Mouse (Mus musculus): ENCODE measurements around the gene Ago3. TPM values are rescaled to one million over a fixed set of nuclear protein-coding genes. Genes with fewer than 3 reads are reported as not detected.
A peak's percentile ranks its signal among the peaks of the same experiment; 100 is the strongest.

The Ago3 gene
- total and polyA plus RNA-seq, 3 experiments = 7.3 to 7.9 TPM; not detected in 1

DNA sequence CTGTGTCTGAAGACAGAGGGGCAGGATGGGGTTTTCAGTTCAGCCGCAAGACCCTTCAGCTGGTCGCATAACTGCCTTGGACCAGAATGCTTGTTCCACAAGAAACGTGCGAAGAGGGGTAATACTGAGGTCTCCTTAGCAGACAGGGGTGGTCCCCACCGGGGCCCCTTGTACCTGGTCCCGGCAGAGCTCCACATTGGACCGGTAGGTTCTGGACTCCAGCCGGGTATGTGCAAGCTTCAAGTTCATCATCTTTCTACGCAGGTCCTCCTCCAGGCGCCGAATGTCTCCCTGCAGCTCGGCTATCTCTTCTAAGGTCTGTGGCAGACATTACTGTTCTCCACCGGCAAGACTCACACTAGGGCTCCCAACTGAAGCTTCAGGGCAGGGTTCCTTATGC is 106.7 kb downstream of the Ago3 start:
- H3K79me2 ChIP-seq (ENCODE audit: control insufficient read depth, insufficient read depth, low read length, poor library complexity) = peaks cover 14% of the 10 kb centered on the region
- no peaks in the 10 kb centered on the region for H3K27me3 ChIP-seq (ENCODE audit: control insufficient read depth in 1 of 2, insufficient read depth in 2 of 2, low read length in 2 of 2)
- no peak overlapping the region for H3K4me3 ChIP-seq (ENCODE audit: control insufficient read depth in 1 of 2, insufficient read depth in 1 of 2, low read depth in 2 of 2, low read length in 2 of 2)
- no peak overlapping the region for H3K27ac ChIP-seq (ENCODE audit: control insufficient read depth, low read depth, low read length)
- no peak for DNase-seq (ENCODE audit: low read depth, low spot score)
- peaks cover 3 to 6% of the 10 kb centered on the region in 2 experiments; a peak in 1 of 4 replicates for H3K4me1 ChIP-seq (ENCODE audit: control insufficient read depth in 1 of 2, insufficient read depth in 2 of 2, low read length in 2 of 2)
- no peaks in the 10 kb centered on the region for H3K9me3 ChIP-seq (replicated peaks; ENCODE audit: insufficient read depth, low read length)
- H3K9ac ChIP-seq (ENCODE audit: control insufficient read depth, low read depth, low read length, poor library complexity, severe bottlenecking) = no peak overlapping the region
- TF ChIP-seq CHD1 (IDR thresholded peaks at IDR 0.05; ENCODE audit: low read depth, low read length) (no peak), ZMIZ1 (IDR thresholded peaks at IDR 0.05; ENCODE audit: low read depth, low read length) (no peak), POLR2AphosphoS2 (IDR thresholded peaks at IDR 0.05; ENCODE audit: low read length) (no peak), UBTF (IDR thresholded peaks at IDR 0.05; ENCODE audit: borderline replicate concordance, insufficient read depth, low read depth, low read length) (no peak), SIN3A (IDR thresholded peaks at IDR 0.05; ENCODE audit: low read length) (no peak), ELF1 (IDR thresholded peaks at IDR 0.05; ENCODE audit: low read depth, low read length) (no peak), ZKSCAN1 (IDR thresholded peaks at IDR 0.05; ENCODE audit: low read depth, low read length) (no peak), MXI1 (IDR thresholded peaks at IDR 0.05; ENCODE audit: low read depth, low read length) (no peak), GATA1 (IDR thresholded peaks at IDR 0.05; ENCODE audit: low read depth, low read length) (no peak)
- peaks cover 0 to 4% of the 10 kb centered on the region in 2 experiments; a peak in 2 of 4 replicates for H3K36me3 ChIP-seq (ENCODE audit: control insufficient read depth in 1 of 2, insufficient read depth in 2 of 2, low read length in 2 of 2)

DNA sequence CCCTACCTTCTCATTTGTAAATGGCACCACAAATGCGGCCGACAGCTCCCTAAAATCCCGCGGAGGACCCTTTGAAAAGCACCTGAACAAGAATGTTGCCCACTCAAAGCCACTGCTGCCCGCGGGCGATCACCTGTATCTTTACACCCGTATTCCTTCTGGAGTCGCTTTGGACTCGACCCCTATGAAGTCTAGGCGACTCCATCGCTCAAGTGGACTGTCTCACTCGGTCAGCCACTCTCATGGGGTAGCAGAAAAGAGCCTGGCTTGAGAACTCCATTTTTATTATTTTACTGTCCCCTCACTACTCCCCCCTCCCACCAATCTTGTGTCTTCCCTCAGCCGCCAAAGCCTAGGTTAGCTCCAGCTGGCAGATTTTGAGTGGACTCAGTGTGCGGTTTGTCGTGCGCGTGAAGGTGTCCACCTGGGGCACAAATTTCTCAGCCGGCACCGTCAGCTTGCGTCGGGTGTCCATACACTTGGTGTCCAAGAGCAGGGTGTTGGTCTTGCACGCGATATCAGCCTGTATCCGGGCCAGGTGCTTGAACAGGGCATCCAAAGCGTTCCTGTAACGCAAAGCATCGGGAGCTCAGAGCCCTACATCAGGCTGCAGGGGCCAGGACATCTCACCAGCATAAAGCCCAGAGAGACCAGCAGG is 107.4 kb downstream of the Ago3 start:
- no peak for TF ChIP-seq MAZ (IDR thresholded peaks at IDR 0.05; ENCODE audit: low read depth, low read length)
- no peak for TF ChIP-seq POLR2AphosphoS2 (IDR thresholded peaks at IDR 0.05; ENCODE audit: low read length)
- no peak for TF ChIP-seq JUND (IDR thresholded peaks at IDR 0.05; ENCODE audit: low read depth, low read length)
- no peak for TF ChIP-seq USF1 (IDR thresholded peaks at IDR 0.05; ENCODE audit: low read depth, low read length)
- DNase-seq (ENCODE audit: low read depth, low spot score) = no peak
- Histone ChIP-seq H3K27ac (ENCODE audit: control insufficient read depth, low read depth, low read length) (no peak overlapping the region), H3K27me3 (ENCODE audit: control insufficient read depth in 1 of 2, insufficient read depth in 2 of 2, low read length in 2 of 2) (no peaks in the 10 kb centered on the region), H3K36me3 (ENCODE audit: control insufficient read depth in 1 of 2, insufficient read depth in 2 of 2, low read length in 2 of 2) (peaks cover 0 to 4% of the 10 kb centered on the region in 2 experiments; a peak in 2 of 4 replicates), H3K9ac (ENCODE audit: control insufficient read depth, low read depth, low read length, poor library complexity, severe bottlenecking) (no peak overlapping the region), H3K4me3 (ENCODE audit: control insufficient read depth in 1 of 2, insufficient read depth in 1 of 2, low read depth in 2 of 2, low read length in 2 of 2) (peak overlapping the region in 1 of 2 experiments; percentile 14; a peak in 1 of 4 replicates), H3K79me2 (ENCODE audit: control insufficient read depth, insufficient read depth, low read length, poor library complexity) (peaks cover 14% of the 10 kb centered on the region), H3K9me3 (replicated peaks; ENCODE audit: insufficient read depth, low read length) (no peaks in the 10 kb centered on the region), H3K4me1 (ENCODE audit: control insufficient read depth in 1 of 2, insufficient read depth in 2 of 2, low read length in 2 of 2) (peaks cover 3 to 6% of the 10 kb centered on the region in 2 experiments; a peak in 1 of 4 replicates)

Data from MEL (cell line).